10 mouse cellular contexts compared by ENCODE assay signal in genomic region chr9:101472101-101473073, GRCm38 (mm10).
DNase-seq lines count a peak whose midpoint lies in the region; ATAC-seq lines count a peak whose summit lies in the region.
"Had no signal": no experiment of that assay in that cellular context is flagged by ENCODE, and none has a peak within 500 bp of the region (broad histone marks: within the 10 kb centered on the region; RNA-seq: fewer than 3 reads in every experiment).

No protein-coding gene starts in this region.

- H3K9ac ChIP-seq in intestine, embryonic 16.5 days (ENCODE audit: low read depth, low read length) = no peak overlapping the region
- H3K9ac ChIP-seq: liver, embryonic 13.5 days had no signal

- ATAC-seq in intestine, embryonic 16.5 days = no peak

- intact Hi-C loops in heart, postnatal 10 days (cut with DNase I) = no loop called here

- peak; percentile 71 for DNase-seq in ovary, adult 18-20 months (ENCODE audit: low spot score)
- no peak for DNase-seq in ovary, postnatal 10 days (ENCODE audit: low spot score)
- DNase-seq in embryonic facial prominence, embryonic 10.5 days (ENCODE audit: low spot score) = peak; percentile 37
- peak; percentile 31 to 53 for DNase-seq in heart, postnatal 10 days
- peak; percentile 72 for DNase-seq in midbrain, embryonic 10.5 days (ENCODE audit: low spot score)
- no peak for DNase-seq in adipocyte (ENCODE audit: low spot score)
- no peak for DNase-seq in limb, embryonic 10.5 days (ENCODE audit: low spot score)
- DNase-seq: liver, embryonic 13.5 days had no signal

- H3K36me3 ChIP-seq in embryonic facial prominence, embryonic 10.5 days (replicated peaks) = no peaks in the 10 kb centered on the region
- no peaks in the 10 kb centered on the region for H3K36me3 ChIP-seq in midbrain, embryonic 10.5 days
- H3K36me3 ChIP-seq in intestine, embryonic 16.5 days (ENCODE audit: control insufficient read depth, insufficient read depth, low read length) = no peaks in the 10 kb centered on the region
- H3K36me3 ChIP-seq in limb, embryonic 10.5 days = no peaks in the 10 kb centered on the region
- H3K36me3 ChIP-seq: liver, embryonic 13.5 days had no signal

- H3K27me3 ChIP-seq in embryonic facial prominence, embryonic 10.5 days (replicated peaks; ENCODE audit: low read depth, poor library complexity, severe bottlenecking) = peaks cover 9% of the 10 kb centered on the region
- H3K27me3 ChIP-seq in midbrain, embryonic 10.5 days (ENCODE audit: low read depth, poor library complexity, severe bottlenecking) = peaks cover 41% of the 10 kb centered on the region
- no peaks in the 10 kb centered on the region for H3K27me3 ChIP-seq in intestine, embryonic 16.5 days (replicated peaks; ENCODE audit: control insufficient read depth, insufficient read depth, low read length)
- H3K27me3 ChIP-seq in limb, embryonic 10.5 days (ENCODE audit: low read depth, poor library complexity, severe bottlenecking) = no peaks in the 10 kb centered on the region
- H3K27me3 ChIP-seq: liver, embryonic 13.5 days had no signal

- no peak overlapping the region for H3K4me3 ChIP-seq in embryonic facial prominence, embryonic 10.5 days
- H3K4me3 ChIP-seq in midbrain, embryonic 10.5 days = peak overlapping the region; percentile 29; the same call in 1 of the 2 replicates
- no peak overlapping the region for H3K4me3 ChIP-seq in intestine, embryonic 16.5 days (ENCODE audit: low read length)
- H3K4me3 ChIP-seq in limb, embryonic 10.5 days = no peak overlapping the region
- H3K4me3 ChIP-seq: heart, adult 2 months; liver, embryonic 13.5 days had no signal

- H3K4me1 ChIP-seq in embryonic facial prominence, embryonic 10.5 days = peaks cover 19% of the 10 kb centered on the region
- H3K4me1 ChIP-seq in midbrain, embryonic 10.5 days = peaks cover 29% of the 10 kb centered on the region
- H3K4me1 ChIP-seq in intestine, embryonic 16.5 days (ENCODE audit: control insufficient read depth, insufficient read depth, low read length) = no peaks in the 10 kb centered on the region
- H3K4me1 ChIP-seq in limb, embryonic 10.5 days = no peaks in the 10 kb centered on the region
- H3K4me1 ChIP-seq: liver, embryonic 13.5 days had no signal

- no peak overlapping the region for H3K27ac ChIP-seq in embryonic facial prominence, embryonic 10.5 days (replicated peaks)
- peak overlapping the region; percentile 79 for H3K27ac ChIP-seq in midbrain, embryonic 10.5 days (replicated peaks)
- no peak overlapping the region for H3K27ac ChIP-seq in intestine, embryonic 16.5 days (ENCODE audit: low read length)
- H3K27ac ChIP-seq in limb, embryonic 10.5 days = no peak overlapping the region
- H3K27ac ChIP-seq: heart, adult 2 months; liver, embryonic 13.5 days had no signal

- 50% methylated on average over 8 of the region's 8 CpGs for WGBS in embryonic facial prominence, embryonic 10.5 days
- WGBS in midbrain, embryonic 10.5 days = 23% methylated on average over 8 of the region's 8 CpGs
- WGBS in intestine, embryonic 16.5 days = 46% methylated on average over 8 of the region's 8 CpGs
- 73% methylated on average over 8 of the region's 8 CpGs for WGBS in limb, embryonic 10.5 days

- no peak overlapping the region for H3K4me2 ChIP-seq in intestine, embryonic 16.5 days (ENCODE audit: low read depth, low read length)
- H3K4me2 ChIP-seq: liver, embryonic 13.5 days had no signal

- H3K9me3 ChIP-seq in embryonic facial prominence, embryonic 10.5 days = no peaks in the 10 kb centered on the region
- 0 out of 2 replicates have a peak, but pooled peaks cover 2% of the 10 kb centered on the region for H3K9me3 ChIP-seq in midbrain, embryonic 10.5 days (replicated peaks)
- no peaks in the 10 kb centered on the region for H3K9me3 ChIP-seq in intestine, embryonic 16.5 days (ENCODE audit: control insufficient read depth, low read length)
- no peaks in the 10 kb centered on the region for H3K9me3 ChIP-seq in limb, embryonic 10.5 days (replicated peaks)

Comparison
In these comparisons a context has a peak if more than half of its experiments do, and no peak if none do; other contexts are left out.
1. DNase-seq: peak in ovary, adult 18-20 months (single experiment), embryonic facial prominence, embryonic 10.5 days (single experiment), heart, postnatal 10 days (2 of 2) and midbrain, embryonic 10.5 days (single experiment); none in ovary, postnatal 10 days (single experiment), adipocyte (single experiment) and limb, embryonic 10.5 days (single experiment).